Mouse (Mus musculus) liver, embryonic 14.5 days (tissue): ENCODE measurements around the gene Errfi1.

ENCODE experiments used
- CTCF ChIP-seq: IDR thresholded peaks from 2 replicates; pipeline ENCODE4 v1.5.1; 2016; ENCODE audit warnings: antibody characterized with exemption, low read depth, control low read depth
- EP300 ChIP-seq: IDR thresholded peaks from 2 replicates; pipeline ENCODE4 v1.6.1; 2016; ENCODE audit warnings: antibody characterized with exemption, low read depth

DNA sequence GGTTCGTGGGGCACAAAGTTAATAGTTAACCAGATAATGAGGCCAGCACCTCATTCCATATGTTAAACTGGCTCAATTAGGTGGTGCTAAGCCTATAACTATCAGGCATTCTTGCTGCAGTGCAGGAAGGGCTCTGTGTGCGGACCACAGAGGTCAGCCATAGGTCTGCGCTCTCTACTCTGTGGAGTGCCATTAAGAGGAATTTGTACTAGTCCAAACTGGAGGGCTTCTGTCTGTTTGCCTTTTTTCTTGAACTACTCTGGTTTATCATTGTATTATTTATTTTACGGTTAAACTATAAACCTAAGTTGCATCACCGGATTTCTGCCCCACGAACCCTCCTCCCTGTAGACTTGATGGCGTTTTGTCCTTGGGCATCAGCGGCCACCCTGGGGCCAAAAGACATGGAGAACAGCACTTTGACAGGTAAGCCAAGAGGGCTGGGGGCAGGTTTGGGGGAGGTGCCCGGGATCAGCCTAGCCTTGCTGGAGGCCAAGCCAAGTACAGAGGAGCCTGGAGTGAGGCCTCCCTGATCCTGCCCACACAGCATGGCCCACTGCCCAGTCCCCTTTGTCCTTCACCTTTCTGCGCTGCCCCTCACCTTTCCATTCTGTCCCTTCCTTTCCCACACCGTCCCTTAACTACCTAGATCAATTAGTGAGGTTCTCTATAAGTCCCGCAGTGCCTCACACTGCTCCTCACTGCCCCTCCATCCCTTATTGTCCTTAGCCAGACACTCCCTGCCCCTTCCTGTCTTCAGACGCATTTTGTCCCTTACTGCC lies at the start of gene Errfi1:
- TF ChIP-seq CTCF (no peak), EP300 (no peak; the same call in 1 of the 2 replicates)
